Mouse (Mus musculus): ENCODE results near the gene Agfg1. TPM values are rescaled to one million over a fixed set of nuclear protein-coding genes. Genes with fewer than 3 reads are reported as not detected.
A peak's percentile ranks its signal among the peaks of the same experiment; 100 is the strongest.

The Agfg1 gene
- 5.0 and 5.5 TPM in 2 replicates for polyA plus RNA-seq (2012)

DNA sequence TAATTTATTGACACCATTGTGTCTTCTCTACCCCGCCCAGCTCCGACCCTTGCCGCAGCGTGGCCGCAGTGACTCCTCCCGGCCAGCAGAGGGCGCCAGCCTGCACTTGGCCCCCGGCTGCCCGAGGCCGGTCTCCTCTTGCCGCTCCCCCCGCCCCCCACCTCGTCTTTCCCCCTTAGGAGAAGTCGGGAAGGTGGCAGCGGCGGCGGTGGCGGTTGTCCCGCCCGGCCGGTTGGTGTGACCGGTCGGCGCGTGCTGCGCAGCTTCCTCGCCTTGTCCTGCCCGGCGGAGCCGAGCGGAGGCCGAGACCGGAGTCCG is at the start of gene Agfg1:
Gene Agfg1, plus strand, starts transcription at position 188 of the 318 bp plus-strand sequence.
- H3K9me3 ChIP-seq (ENCODE audit: control insufficient read depth, low read length) = no peaks in the 10 kb centered on the region
- peak within 1 kb of the TSS; percentile 100 for H3K4me3 ChIP-seq (replicated peaks)
- no peaks in the 10 kb centered on the region for H3K27me3 ChIP-seq (ENCODE audit: control insufficient read depth)
- TF ChIP-seq GATA1 (IDR thresholded peaks at IDR 0.05; ENCODE audit: low read length) (no peak), TAL1 (IDR thresholded peaks at IDR 0.05; ENCODE audit: low read length) (no peak)
- peaks cover 45% of the 10 kb centered on the region for H3K36me3 ChIP-seq (ENCODE audit: control insufficient read depth)
- H3K4me1 ChIP-seq (ENCODE audit: control insufficient read depth) = peaks cover 82% of the 10 kb centered on the region

DNA sequence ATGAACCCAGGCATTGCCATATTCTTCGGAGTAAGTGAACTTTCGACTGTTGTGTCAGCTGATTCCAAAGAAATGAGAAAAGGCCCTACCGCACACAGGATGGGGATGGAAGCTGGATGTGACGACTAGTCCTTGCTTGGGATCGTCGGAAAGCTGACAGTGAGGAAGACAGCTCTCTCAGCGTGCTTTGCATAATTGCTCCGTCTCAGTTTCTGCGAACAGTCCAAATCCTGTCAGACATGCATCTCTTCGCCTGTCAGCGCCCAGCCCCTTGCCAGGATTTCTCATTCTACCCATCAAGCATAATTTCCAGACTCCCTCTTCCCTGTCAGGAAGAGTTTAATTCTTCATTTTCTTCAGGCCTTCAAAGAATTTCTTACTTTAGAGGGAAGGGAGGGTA is 48.2 kb upstream of the Agfg1 start:
- Histone ChIP-seq H3K4me1 (ENCODE audit: control insufficient read depth) (peaks cover 24% of the 10 kb centered on the region), H3K9me3 (ENCODE audit: control insufficient read depth, low read length) (no peaks in the 10 kb centered on the region), H3K4me3 (replicated peaks) (no peak overlapping the region), H3K36me3 (ENCODE audit: control insufficient read depth) (no peaks in the 10 kb centered on the region), H3K27me3 (ENCODE audit: control insufficient read depth) (0 out of 2 replicates have a peak, but pooled peaks cover 2% of the 10 kb centered on the region)
- TF ChIP-seq TAL1 (IDR thresholded peaks at IDR 0.05; ENCODE audit: low read length) = no peak
- no peak for TF ChIP-seq GATA1 (IDR thresholded peaks at IDR 0.05; ENCODE audit: low read length)

DNA sequence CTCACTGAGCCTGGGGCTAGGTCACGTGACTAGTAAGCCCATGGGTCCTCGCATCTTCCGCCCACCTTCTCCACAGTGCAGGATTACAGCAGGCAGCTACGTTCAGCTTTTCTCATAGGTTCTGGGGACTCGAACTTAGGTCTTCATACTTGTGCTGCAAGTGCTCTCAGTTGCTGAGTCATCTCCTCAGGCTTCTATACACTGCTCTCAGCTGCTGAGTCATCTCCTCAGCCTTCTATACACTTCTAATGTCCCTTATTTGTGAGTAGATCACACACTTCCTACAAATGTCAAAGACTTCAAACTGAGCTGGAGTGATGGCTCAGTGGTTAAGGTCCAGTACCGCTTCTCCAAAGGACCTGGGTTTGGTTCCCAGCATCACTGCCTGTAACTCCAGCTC is 47.0 kb upstream of the Agfg1 start:
- H3K27me3 ChIP-seq (ENCODE audit: control insufficient read depth) = 0 out of 2 replicates have a peak, but pooled peaks cover 2% of the 10 kb centered on the region
- TF ChIP-seq TAL1 (IDR thresholded peaks at IDR 0.05; ENCODE audit: low read length) (no peak), GATA1 (IDR thresholded peaks at IDR 0.05; ENCODE audit: low read length) (no peak)
- peaks cover 35% of the 10 kb centered on the region for H3K4me1 ChIP-seq (ENCODE audit: control insufficient read depth)
- H3K9me3 ChIP-seq (ENCODE audit: control insufficient read depth, low read length) = no peaks in the 10 kb centered on the region
- H3K36me3 ChIP-seq (ENCODE audit: control insufficient read depth) = no peaks in the 10 kb centered on the region
- no peak overlapping the region for H3K4me3 ChIP-seq (replicated peaks)

DNA sequence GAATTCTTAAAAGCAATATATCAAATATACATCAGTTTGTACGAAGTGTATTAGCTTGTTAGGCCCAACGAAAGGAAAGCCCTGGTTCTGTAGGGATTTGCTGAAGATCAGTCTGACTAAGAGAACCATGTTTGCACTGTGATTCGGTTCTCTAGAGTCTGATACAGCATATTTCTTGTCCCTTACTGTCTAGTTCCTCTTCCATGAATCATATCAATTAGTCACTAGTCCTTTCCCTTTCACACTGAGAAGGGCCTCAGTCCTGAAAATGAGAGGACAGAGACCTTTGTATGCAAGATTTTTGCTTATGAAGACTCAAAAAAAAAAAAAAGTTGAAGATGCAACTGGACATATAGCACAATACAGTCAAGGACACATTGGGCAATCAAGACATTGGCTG is 46.2 kb upstream of the Agfg1 start:
- H3K4me1 ChIP-seq (ENCODE audit: control insufficient read depth) = peaks cover 38% of the 10 kb centered on the region
- no peak overlapping the region for H3K4me3 ChIP-seq (replicated peaks)
- H3K27me3 ChIP-seq (ENCODE audit: control insufficient read depth) = peaks cover 4% of the 10 kb centered on the region; the same call in 1 of the 2 replicates
- H3K36me3 ChIP-seq (ENCODE audit: control insufficient read depth) = no peaks in the 10 kb centered on the region
- TF ChIP-seq GATA1 (IDR thresholded peaks at IDR 0.05; ENCODE audit: low read length) = no peak
- no peak for TF ChIP-seq TAL1 (IDR thresholded peaks at IDR 0.05; ENCODE audit: low read length)
- no peaks in the 10 kb centered on the region for H3K9me3 ChIP-seq (ENCODE audit: control insufficient read depth, low read length)

DNA sequence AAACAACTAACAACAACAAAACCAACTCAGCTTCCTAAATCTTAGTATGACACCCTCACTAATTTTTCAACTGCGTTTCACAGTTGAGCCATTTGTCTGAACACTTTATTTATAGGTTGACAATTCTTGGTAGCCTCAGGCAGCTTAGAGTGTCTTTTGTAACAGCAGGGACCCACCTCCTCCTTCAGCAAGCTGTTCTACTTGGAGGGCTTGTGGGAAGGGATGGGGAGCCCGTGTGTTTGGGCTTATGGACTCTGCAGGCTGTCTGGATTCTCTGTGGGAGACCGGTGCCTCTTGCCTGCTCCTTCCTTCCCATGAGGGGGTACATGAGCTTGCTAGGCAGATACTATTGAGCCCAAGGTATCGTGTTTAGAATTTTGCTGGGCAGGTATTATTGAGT is 45.3 kb upstream of the Agfg1 start:
- Histone ChIP-seq H3K9me3 (ENCODE audit: control insufficient read depth, low read length) (no peaks in the 10 kb centered on the region), H3K4me3 (replicated peaks) (no peak overlapping the region), H3K36me3 (ENCODE audit: control insufficient read depth) (no peaks in the 10 kb centered on the region), H3K4me1 (ENCODE audit: control insufficient read depth) (peaks cover 39% of the 10 kb centered on the region), H3K27me3 (ENCODE audit: control insufficient read depth) (peaks cover 9% of the 10 kb centered on the region)
- no peak for TF ChIP-seq GATA1 (IDR thresholded peaks at IDR 0.05; ENCODE audit: low read length)
- no peak for TF ChIP-seq TAL1 (IDR thresholded peaks at IDR 0.05; ENCODE audit: low read length)

DNA sequence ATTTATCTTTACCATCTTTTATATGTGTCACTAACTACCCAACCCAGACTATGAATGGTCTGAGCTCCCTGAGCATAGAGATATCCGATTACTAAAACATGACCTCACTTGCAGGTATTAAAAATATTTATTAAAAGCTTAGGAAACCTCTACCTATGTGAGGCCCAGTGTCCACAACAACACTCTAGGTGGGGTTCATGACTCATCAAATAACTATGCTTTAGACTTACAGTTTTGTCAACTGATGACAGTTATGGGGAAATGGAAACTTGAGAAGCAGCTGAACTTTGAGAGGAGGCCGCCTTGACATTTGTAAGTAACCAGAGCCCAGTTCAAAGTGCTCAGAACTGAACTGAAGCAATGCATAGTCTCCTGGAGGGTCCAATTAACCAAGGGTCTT is 44.1 kb upstream of the Agfg1 start:
- H3K4me1 ChIP-seq (ENCODE audit: control insufficient read depth) = peaks cover 39% of the 10 kb centered on the region
- H3K36me3 ChIP-seq (ENCODE audit: control insufficient read depth) = no peaks in the 10 kb centered on the region
- H3K4me3 ChIP-seq (replicated peaks) = no peak overlapping the region
- H3K27me3 ChIP-seq (ENCODE audit: control insufficient read depth) = peaks cover 18% of the 10 kb centered on the region
- H3K9me3 ChIP-seq (ENCODE audit: control insufficient read depth, low read length) = no peaks in the 10 kb centered on the region
- TF ChIP-seq GATA1 (IDR thresholded peaks at IDR 0.05; ENCODE audit: low read length) (no peak), TAL1 (IDR thresholded peaks at IDR 0.05; ENCODE audit: low read length) (no peak)

DNA sequence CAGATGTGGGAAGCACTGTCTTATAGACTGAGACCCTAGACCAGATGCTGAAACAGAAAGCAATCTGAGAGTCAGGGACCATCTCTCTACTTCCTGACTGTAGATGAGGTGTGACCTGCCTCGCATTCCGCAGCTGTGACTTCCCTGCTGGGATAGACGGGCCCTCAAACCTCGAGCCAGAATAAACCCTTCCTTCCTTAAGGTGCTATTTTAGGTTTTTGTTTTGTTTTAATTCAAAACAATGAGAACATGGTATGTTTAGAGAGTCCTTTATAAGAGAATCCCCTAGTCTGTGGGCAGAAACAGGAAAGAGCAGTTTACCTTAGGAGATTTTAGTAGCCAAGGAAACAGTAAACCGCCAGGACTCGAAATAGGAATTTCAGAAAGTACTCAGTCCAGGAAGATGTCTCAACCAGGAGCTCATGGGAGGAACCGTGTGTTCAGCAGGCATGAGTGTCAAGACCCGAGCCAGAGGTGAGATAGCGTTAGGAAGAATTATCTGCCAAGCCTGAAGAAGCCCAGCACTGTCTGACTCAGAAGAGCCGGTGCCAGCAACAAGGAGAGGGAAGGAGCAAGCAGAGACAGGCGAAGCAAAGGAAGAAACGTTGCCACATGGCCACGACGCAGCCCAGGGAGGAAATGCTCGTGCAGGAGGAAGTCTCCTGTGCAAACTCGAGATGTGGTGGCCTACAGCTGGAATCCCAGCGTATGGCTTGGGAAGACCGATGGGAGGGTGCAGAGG is 43.4 kb upstream of the Agfg1 start:
- H3K9me3 ChIP-seq (ENCODE audit: control insufficient read depth, low read length) = no peaks in the 10 kb centered on the region
- H3K4me3 ChIP-seq (replicated peaks) = no peak overlapping the region
- TF ChIP-seq TAL1 (IDR thresholded peaks at IDR 0.05; ENCODE audit: low read length) (no peak), GATA1 (IDR thresholded peaks at IDR 0.05; ENCODE audit: low read length) (no peak)
- no peaks in the 10 kb centered on the region for H3K36me3 ChIP-seq (ENCODE audit: control insufficient read depth)
- peaks cover 23% of the 10 kb centered on the region for H3K27me3 ChIP-seq (ENCODE audit: control insufficient read depth)
- peaks cover 39% of the 10 kb centered on the region for H3K4me1 ChIP-seq (ENCODE audit: control insufficient read depth)

DNA sequence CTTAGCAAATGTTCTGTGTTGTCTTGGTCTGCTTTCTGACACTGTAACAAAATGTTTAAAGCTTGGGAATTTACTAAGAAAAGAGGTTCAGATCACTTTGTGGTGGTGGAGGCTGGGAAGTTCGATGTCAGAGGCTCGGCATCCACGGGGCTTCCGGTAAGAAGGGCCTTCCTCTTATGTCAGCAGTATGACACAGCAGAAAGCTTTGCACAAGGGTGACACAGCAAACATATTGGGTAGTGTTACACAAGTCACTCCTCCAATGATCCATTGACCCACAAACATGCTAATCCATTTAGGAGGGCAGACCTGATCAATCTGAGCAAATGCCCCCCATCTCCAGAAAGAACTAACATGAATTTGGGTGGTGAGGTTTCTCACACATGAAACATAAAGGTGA is 42.2 kb upstream of the Agfg1 start:
- no peaks in the 10 kb centered on the region for H3K36me3 ChIP-seq (ENCODE audit: control insufficient read depth)
- H3K4me3 ChIP-seq (replicated peaks) = no peak overlapping the region
- TF ChIP-seq TAL1 (IDR thresholded peaks at IDR 0.05; ENCODE audit: low read length) (no peak), GATA1 (IDR thresholded peaks at IDR 0.05; ENCODE audit: low read length) (no peak)
- peaks cover 34% of the 10 kb centered on the region for H3K4me1 ChIP-seq (ENCODE audit: control insufficient read depth)
- H3K9me3 ChIP-seq (ENCODE audit: control insufficient read depth, low read length) = no peaks in the 10 kb centered on the region
- H3K27me3 ChIP-seq (ENCODE audit: control insufficient read depth) = peaks cover 34% of the 10 kb centered on the region

DNA sequence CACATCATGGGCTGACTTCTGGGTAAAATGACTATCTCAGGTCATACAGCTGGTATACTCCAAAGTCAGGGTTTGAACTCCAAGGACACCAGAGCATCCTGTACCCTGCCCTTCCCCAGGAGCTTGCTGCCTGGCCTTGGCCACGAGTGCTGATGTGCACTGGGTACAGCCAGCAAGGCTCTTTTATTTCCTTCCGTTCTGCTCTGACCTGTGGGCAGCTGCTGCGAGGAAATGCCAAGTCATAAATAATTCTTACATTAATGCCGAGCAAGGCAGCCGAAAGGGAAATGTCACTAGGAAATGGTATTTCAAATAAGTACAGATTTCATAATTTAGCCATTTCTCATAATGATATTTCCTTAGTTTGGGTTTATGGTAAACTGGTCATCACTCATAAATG is 41.0 kb upstream of the Agfg1 start:
- Histone ChIP-seq H3K4me1 (ENCODE audit: control insufficient read depth) (peaks cover 27% of the 10 kb centered on the region), H3K9me3 (ENCODE audit: control insufficient read depth, low read length) (no peaks in the 10 kb centered on the region), H3K27me3 (ENCODE audit: control insufficient read depth) (peaks cover 35% of the 10 kb centered on the region), H3K4me3 (replicated peaks) (no peak overlapping the region), H3K36me3 (ENCODE audit: control insufficient read depth) (no peaks in the 10 kb centered on the region)
- no peak for TF ChIP-seq TAL1 (IDR thresholded peaks at IDR 0.05; ENCODE audit: low read length)
- no peak for TF ChIP-seq GATA1 (IDR thresholded peaks at IDR 0.05; ENCODE audit: low read length)

DNA sequence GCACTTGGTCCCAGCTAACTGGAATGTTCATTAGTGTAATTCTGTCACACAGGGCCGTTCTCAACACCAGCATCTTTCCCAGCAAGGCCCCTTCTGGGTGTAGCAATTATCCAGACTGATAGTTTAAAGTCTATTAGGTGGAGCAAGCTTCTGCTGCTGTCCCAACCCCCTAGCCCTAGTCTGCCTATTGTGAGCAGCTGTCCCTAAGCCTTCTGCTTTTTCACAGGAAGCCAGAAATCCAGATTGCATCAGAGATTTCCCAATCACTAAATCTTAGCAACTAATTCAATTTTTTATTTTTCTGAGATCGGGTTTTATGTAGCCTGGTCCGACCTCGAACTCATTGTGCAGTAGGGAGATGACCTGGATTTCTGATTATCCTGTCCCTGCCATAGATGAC is 40.4 kb upstream of the Agfg1 start:
- Histone ChIP-seq H3K36me3 (ENCODE audit: control insufficient read depth) (no peaks in the 10 kb centered on the region), H3K4me1 (ENCODE audit: control insufficient read depth) (peaks cover 31% of the 10 kb centered on the region), H3K9me3 (ENCODE audit: control insufficient read depth, low read length) (no peaks in the 10 kb centered on the region), H3K4me3 (replicated peaks) (no peak overlapping the region), H3K27me3 (ENCODE audit: control insufficient read depth) (peaks cover 35% of the 10 kb centered on the region)
- TF ChIP-seq TAL1 (IDR thresholded peaks at IDR 0.05; ENCODE audit: low read length) = no peak
- TF ChIP-seq GATA1 (IDR thresholded peaks at IDR 0.05; ENCODE audit: low read length) = no peak
